Mouse (Mus musculus): ENCODE data around the gene Rpgrip1.
A peak's percentile ranks its signal among the peaks of the same experiment; 100 is the strongest.
"Not testable (repeated sequence)": the region's sequence is repeated elsewhere in the genome, so short reads cannot be mapped to it uniquely, and the experiment has no call there.

Gene Rpgrip1

GRCm38 (mm10) chr14:52110346-52110745 is at the start of gene Rpgrip1:
TSS of gene Rpgrip1 (plus strand) at chr14:52110704.
- DNase-seq (ENCODE audit: low read depth, low spot score), result no peak

- no peak for DNase-seq (ENCODE audit: low read depth, low spot score)
These were observed 49.7 kb upstream of the Rpgrip1 start for GRCm38 (mm10) chr14:52060800-52061199.

DNA sequence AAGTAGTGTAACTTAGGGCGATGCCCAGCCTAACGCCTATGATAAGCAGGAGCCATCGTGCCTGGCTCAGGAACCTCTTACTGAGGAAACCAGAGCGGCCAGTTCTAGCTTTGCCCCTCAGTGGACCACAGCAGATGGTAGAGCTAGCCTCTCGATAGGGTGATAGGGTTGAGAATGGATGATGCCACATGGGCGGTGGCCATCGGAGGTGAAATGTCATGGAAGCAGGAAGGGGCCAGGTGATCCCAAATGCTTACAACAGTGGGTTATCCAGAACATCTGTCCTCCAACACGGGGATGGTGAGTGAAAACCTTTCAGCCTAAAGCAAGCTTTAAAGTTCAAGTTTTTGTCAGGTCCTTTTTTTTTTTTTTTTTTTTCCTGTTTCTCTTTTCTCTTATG is 48.7 kb upstream of the Rpgrip1 start:
- no peak for DNase-seq (ENCODE audit: low read depth, low spot score)

DNA sequence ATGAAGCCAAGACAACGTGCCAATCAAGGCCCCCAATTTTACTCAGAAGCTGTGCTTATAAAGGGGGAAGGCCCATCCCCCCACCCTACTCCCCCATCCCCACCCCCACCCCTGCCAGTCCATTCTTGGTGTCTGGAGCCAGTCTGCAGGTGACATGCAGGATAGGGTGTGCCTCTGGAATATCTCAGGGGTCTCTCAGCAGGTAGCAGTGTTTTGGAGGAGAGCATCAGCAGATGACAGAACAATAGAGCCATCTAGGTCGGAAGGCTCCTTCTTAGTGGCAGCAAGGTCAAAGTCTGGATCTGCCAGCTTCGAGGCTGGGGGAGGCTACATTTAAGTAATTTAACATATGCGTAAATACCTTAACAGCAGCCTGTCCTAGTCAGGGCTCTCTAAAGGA is 44.4 kb upstream of the Rpgrip1 start:
- no peak for DNase-seq (ENCODE audit: low read depth, low spot score)

GRCm38 (mm10) chr14:52071599-52072137 is 38.8 kb upstream of the Rpgrip1 start:
- no peak for DNase-seq (ENCODE audit: low read depth, low spot score)

DNA sequence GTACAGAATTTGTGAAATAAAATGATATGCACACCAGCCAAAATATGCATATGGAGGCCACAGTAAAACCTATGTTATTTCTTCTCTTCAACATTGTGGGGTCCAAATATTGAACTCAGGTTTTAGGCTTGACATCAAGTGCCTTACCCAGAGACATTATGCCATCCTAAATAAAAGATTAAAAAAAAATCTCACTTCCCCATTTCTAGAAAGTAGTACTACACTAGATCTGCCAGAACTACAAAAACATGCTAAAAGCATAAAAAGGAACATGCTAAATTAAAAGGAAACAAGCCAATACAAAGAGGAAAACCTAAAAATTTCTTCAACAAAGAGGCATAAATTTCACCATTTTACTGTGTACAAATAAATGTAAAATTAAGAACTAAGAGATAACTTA is 27.4 kb upstream of the Rpgrip1 start:
- DNase-seq (ENCODE audit: low read depth, low spot score), result no peak

DNA sequence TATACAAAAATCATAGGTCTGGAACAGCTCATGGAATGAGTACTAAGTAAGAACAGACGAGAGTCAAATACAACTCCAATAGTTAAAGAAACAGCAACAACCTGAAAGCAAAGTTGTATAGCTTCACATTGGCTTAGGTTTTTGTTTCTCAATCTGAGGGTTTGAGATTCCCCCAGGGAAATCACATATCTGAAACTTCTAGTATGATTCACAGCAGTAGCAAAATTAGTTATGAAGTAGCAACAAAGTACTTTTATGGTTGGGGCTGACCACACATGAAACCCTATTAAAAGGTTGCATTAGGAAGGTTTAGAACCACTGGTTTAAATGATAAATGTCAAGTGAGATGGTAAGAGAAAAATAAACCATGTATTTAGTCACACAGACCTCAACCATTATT is 16.0 kb upstream of the Rpgrip1 start:
- DNase-seq (ENCODE audit: low read depth, low spot score), result no peak

DNA sequence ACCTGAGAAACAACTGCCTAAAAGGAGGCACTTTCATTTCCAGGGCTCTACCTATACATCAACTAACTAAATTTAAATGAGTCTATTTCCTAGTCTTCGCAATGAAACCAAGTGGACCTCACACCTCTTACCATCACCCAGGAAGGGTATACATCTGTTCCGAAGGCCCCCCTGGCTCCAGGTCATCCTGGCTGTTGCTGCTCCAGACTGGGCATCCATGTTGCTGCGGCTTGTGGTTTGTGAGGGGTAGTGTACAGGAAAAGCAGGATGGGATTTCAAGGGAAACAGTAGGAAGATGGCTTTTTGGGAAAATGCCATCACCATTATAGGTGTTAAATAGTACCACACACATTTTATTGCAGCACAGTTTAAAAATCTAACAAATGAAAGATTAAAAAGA is 13.3 kb upstream of the Rpgrip1 start:
- not testable (repeated sequence) for DNase-seq (ENCODE audit: low read depth, low spot score)

DNA sequence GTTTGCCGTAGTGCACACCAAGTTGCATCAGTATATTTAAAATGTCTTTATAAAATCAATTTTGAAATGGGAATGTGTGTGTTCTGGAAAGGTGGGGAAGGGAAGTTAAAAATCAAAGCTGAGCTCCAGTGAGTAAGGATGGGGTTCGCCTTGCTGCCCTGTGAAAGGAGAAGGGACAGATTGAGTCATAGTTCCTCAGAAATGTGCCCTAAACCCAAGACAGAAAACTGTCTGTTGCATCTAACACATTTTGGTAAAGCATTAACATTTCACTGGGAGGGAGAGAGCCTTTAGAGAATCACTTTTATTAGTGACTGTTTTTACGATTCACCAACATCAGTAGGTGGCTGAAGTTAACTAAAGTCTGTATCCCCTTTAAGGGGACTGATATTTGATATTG is 12.1 kb upstream of the Rpgrip1 start:
- DNase-seq (ENCODE audit: low read depth, low spot score), result not testable (repeated sequence)

- DNase-seq (ENCODE audit: low read depth, low spot score), result no peak
These were observed 10.9 kb upstream of the Rpgrip1 start for GRCm38 (mm10) chr14:52099563-52099962.

DNA sequence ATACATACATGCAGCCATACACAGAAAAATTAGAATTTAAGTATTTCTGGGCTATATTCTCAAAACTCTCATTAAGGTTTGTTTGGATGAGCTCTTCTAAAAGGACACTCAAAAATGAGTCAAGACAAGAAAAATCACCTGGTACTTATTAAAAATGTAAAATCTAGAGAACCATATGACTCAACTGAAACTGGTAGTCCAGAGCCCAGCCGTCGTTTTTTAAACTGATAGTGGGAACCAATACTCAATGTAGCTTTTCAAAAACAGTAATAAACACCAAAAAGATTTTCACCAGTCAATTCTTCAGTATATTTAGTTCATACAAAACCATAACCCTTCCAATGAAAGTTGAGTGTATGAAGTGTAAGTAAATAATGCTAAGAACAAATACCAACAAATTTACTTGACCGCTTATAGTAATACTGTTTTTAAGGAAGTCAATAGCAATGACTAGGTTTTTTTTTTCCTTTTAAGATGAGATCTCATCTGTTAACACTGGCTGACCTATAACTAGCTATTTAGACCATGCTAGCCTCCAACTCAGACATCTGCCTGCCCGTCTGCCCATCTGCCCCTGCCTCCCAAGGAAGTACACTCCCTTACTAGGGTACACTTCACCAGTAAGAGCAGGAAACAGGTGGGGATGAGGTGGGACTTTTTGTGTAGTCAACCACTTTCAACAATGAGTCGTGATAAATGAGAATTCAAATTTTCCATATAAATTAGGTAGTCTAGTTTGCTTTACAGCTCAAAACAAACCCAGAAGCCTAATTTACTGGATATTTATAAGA is 10.1 kb upstream of the Rpgrip1 start:
- no peak for DNase-seq (ENCODE audit: low read depth, low spot score)

DNA sequence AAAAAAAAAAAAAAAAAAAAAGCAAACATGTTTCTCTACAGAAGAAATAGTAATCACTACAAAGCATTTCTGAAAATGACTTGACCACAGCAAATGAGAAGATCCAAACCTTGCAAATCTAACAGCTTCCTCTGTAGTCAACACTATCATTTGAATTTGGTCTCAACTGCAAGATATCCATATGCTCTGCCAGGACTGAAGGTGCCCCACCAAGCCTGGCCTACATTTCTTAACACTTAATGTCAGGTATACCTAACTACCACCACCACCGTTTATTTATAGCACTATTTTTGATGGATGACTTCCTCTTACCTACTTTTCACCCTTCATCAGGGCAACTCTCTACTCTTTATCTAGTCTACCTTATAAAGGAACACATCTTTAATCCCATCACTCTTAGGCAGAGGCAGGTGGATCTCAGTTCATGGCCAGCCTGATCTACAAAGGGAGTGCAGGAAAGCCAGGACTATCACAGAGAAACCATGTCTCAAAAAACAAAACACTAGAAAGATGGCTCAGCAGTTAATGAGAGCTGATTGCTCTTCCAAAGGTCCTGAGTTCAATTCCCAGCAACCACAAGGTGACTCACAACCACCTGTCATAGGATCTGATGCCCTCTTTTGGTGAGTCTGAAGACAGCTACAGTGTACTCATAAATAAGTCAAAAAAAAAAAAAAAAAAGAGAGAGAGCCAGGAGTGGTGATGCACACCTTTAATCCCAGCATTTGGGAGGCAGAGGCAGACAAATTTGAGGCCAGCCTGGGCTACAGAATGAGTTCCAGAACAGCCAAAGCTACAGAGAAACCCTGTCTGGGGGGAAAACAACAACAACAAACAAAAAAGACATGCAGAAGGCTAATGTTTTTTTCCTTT is 9.0 kb upstream of the Rpgrip1 start:
- DNase-seq (ENCODE audit: low read depth, low spot score), result no peak

- peak; percentile 19 for DNase-seq (ENCODE audit: low read depth, low spot score)
These were observed 7.0 kb upstream of the Rpgrip1 start for GRCm38 (mm10) chr14:52103474-52103855.

GRCm38 (mm10) chr14:52103856-52104676 is 6.4 kb upstream of the Rpgrip1 start, which contains the start of gene Hnrnpc:
TSS of gene Hnrnpc (minus strand) at chr14:52104028.
- peak; percentile 99 for DNase-seq (ENCODE audit: low read depth, low spot score)

- DNase-seq (ENCODE audit: low read depth, low spot score), result no peak
These were observed 5.7 kb upstream of the Rpgrip1 start for GRCm38 (mm10) chr14:52104677-52105285.

DNA sequence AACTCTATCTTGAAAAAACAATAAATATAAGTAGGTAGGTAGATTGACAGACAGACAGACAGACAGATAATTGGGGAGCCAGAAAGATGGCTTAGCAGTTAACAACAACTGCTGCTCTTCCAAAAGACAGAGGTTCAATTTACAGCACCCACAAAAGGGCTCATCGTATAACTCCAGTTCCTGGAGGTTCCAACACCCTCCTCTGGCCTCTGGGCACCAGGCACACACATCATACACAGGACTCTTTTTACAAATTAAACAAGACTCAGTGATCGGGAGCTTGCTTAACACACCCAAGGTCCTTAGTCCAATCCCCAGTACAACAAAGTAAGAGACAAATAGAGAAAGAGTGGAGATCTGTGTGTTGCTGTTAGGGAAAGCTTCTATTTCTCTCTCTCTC is 5.2 kb upstream of the Rpgrip1 start:
- no peak for DNase-seq (ENCODE audit: low read depth, low spot score)

DNA sequence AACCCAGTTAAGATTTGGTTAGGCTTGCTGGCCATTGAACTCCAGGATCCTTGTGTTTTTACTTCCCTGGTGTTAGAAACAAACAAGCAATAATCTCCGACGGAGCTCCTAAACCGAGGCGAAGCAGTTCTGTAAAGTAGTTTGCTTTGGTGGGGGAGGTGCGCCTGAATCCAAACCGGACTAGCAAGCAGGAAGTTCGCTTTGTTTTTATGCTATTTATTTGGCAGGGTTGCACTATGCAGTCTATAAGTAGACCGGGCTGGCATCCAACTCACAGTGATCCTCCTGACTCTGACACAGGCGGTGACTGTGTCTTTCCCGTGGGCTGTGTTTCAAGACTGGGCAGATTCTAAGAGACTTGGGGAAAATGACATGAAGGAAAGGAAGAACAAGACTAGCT is 3.8 kb upstream of the Rpgrip1 start:
- no peak for DNase-seq (ENCODE audit: low read depth, low spot score)

- DNase-seq (ENCODE audit: low read depth, low spot score), result no peak
These were observed 2.5 kb upstream of the Rpgrip1 start for GRCm38 (mm10) chr14:52108025-52108424.

DNA sequence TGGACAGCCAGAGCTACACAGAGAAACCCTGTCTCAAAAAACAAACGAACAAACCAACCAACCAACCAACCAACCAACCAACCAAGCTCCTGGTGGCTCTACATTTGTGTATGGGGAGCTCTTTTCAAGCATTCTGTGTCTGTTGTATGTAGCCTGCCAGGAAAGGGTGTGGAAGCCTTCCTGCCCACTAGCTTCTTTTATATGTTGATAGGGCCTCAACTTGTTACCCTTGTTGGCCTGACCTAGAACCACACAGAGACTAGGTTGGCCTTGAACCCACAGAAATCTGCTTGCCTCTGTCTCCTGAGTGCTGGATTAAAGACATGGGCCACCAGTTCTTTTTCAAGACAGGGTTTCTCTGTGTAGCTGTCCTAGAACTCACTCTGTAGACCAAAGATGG is 3.6 kb downstream of the Rpgrip1 start:
- DNase-seq (ENCODE audit: low read depth, low spot score), result no peak

DNA sequence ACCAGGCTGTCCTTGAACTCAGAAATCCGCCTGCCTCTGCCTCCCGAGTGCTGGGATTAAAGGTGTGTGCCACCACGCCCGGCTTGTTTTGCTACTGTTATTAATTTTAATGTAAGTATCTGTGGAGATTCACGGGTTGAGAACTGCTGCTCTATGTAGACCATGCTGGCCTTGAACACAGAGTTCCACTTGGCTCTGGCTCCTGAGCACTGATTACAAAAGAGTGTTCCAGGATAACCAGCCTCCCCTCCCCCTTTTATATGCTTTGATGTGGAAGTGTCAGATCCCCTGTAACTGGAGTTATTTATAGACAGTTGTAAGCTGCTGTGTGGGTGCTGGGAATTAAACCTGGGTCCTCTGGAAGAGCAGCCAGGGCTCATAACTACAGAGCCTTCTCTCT is 6.7 kb downstream of the Rpgrip1 start:
- DNase-seq (ENCODE audit: low read depth, low spot score), result no peak

- no peak for DNase-seq (ENCODE audit: low read depth, low spot score)
These were observed 7.9 kb downstream of the Rpgrip1 start for GRCm38 (mm10) chr14:52118456-52118822.
